Mouse (Mus musculus): ENCODE results near the gene Vmn2r42.
"Not testable (repeated sequence)": the region's sequence is repeated elsewhere in the genome, so short reads cannot be mapped to it uniquely, and the experiment has no call there.

Gene Vmn2r42

GRCm38 (mm10) chr7:8200220-8200619 is at the start of gene Vmn2r42:
Gene Vmn2r42 (minus strand): TSS chr7:8200320.
- TF ChIP-seq GATA4 (IDR thresholded peaks at IDR 0.05; ENCODE audit: insufficient replicate concordance, low read length), result not testable (repeated sequence)

GRCm38 (mm10) chr7:8161554-8161953 is 38.6 kb downstream of the Vmn2r42 start, which contains the start of gene Vmn2r41:
Gene Vmn2r41 (minus strand): TSS chr7:8161654.
- TF ChIP-seq GATA4 (IDR thresholded peaks at IDR 0.05; ENCODE audit: insufficient replicate concordance, low read length), result not testable (repeated sequence)

Measured in liver, adult (tissue).